Mouse (Mus musculus): Measurements from ENCODE around the gene Pde8b. TPM values are rescaled to one million over a fixed set of nuclear protein-coding genes. Genes with fewer than 3 reads are reported as not detected.

Pde8b gene
- polyA plus RNA-seq, 1 experiment from 2014 or later: 1.4 TPM

DNA sequence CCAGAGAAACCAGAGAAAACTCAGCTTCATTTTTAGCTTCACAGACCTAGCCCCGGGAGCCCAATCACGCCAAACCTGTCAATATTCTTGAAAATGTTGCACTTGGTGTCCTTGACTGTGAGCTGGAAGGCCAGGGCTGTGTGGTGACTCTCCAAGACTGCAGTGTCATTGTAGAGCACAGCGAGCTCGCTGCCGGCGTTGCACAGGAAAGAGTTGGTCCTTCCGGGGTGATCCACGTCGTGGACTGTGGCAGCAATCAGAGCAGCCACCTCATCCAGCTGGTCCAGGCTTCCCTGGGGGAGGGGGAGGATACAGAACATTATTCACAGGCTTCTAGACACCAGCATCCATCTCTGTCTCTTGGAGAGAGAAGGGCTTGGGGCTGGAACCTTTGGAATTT is 216.0 kb downstream of the Pde8b start:
- Histone ChIP-seq H3K9ac (replicated peaks; ENCODE audit: low read length) (no peak overlapping the region), H3K4me1 (ENCODE audit: control insufficient read depth, insufficient read depth, low read length) (no peaks in the 10 kb centered on the region), H3K27ac (replicated peaks; ENCODE audit: low read depth, low read length) (no peak overlapping the region), H3K27me3 (ENCODE audit: control insufficient read depth, insufficient read depth, low read length) (no peaks in the 10 kb centered on the region), H3K4me2 (ENCODE audit: low read depth, low read length) (no peak overlapping the region), H3K4me3 (ENCODE audit: low read depth, low read length) (no peak overlapping the region), H3K36me3 (replicated peaks; ENCODE audit: control insufficient read depth, insufficient read depth, low read depth, low read length) (no peaks in the 10 kb centered on the region), H3K9me3 (replicated peaks; ENCODE audit: control insufficient read depth, low read length) (no peaks in the 10 kb centered on the region)
- 83% methylated on average over 9 of the region's 9 CpGs for WGBS
- ATAC-seq (replicated peaks; ENCODE audit: insufficient number of reproducible peaks, low FRiP score, low TSS enrichment, low read depth) (no peak), DNase-seq (ENCODE audit: low spot score) (no peak)

DNA sequence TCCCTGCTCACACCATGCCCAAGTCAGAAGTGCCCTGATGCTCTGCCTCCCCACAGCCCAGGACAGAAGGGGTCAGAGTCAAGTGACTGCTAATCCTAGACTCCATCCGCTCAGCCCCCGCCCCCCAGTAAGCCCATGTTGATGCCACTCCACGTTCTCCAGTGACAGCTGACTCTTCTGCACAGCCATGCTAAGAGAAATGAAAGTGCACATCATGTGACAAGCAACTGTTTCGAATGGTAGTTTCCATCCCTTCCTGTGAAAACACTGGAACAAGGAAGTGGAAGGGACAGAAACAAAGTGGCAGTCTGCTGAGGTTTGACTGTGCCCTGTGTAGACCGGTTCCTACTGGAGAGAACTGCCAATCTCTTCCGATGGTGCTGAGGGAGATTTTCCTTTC is 217.2 kb downstream of the Pde8b start:
- Histone ChIP-seq H3K36me3 (replicated peaks; ENCODE audit: control insufficient read depth, insufficient read depth, low read depth, low read length) (no peaks in the 10 kb centered on the region), H3K27me3 (ENCODE audit: control insufficient read depth, insufficient read depth, low read length) (no peaks in the 10 kb centered on the region), H3K4me1 (ENCODE audit: control insufficient read depth, insufficient read depth, low read length) (no peaks in the 10 kb centered on the region), H3K4me2 (ENCODE audit: low read depth, low read length) (no peak overlapping the region), H3K4me3 (ENCODE audit: low read depth, low read length) (no peak overlapping the region), H3K9ac (replicated peaks; ENCODE audit: low read length) (no peak overlapping the region), H3K9me3 (replicated peaks; ENCODE audit: control insufficient read depth, low read length) (no peaks in the 10 kb centered on the region), H3K27ac (replicated peaks; ENCODE audit: low read depth, low read length) (no peak overlapping the region)
- WGBS: 83% methylated on average over 6 of the region's 6 CpGs
- ATAC-seq (replicated peaks; ENCODE audit: insufficient number of reproducible peaks, low FRiP score, low TSS enrichment, low read depth) (no peak), DNase-seq (ENCODE audit: low spot score) (no peak)

DNA sequence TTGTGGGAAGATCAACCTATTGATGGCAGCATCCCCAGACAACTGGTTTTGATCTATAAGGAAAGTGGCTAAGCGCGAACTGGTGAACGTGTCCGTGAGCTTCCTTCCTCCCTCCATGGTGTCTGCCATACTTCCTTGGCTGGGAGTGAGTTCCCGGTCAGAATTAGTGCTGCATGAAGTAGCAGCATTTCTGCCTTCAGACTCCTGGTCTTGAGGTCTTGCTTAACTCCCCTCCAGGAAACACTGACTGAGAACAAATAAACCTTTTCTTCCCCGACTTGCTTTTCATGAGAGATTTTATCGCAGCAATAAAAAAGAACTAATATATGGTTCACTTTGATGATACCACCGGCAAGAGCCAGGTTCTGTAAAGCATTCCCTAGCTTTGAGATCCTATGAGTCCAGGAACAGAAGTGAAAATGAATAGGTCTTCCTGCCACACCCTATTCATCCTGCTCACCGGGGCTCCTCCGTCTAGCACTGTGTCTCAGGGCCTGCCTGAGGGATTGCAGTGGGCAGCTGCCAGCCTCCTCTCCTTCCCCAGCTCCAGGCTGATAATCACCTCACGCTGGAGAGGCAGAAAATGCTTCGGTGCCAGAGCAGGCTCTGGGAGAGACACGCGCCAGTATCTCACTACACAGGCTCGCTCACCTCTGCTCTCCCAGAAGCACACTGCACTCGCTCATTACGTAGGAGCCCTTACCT is 217.9 kb downstream of the Pde8b start:
- Histone ChIP-seq H3K9ac (replicated peaks; ENCODE audit: low read length) (no peak overlapping the region), H3K4me3 (ENCODE audit: low read depth, low read length) (no peak overlapping the region), H3K4me2 (ENCODE audit: low read depth, low read length) (no peak overlapping the region), H3K36me3 (replicated peaks; ENCODE audit: control insufficient read depth, insufficient read depth, low read depth, low read length) (no peaks in the 10 kb centered on the region), H3K4me1 (ENCODE audit: control insufficient read depth, insufficient read depth, low read length) (no peaks in the 10 kb centered on the region), H3K9me3 (replicated peaks; ENCODE audit: control insufficient read depth, low read length) (no peaks in the 10 kb centered on the region), H3K27me3 (ENCODE audit: control insufficient read depth, insufficient read depth, low read length) (no peaks in the 10 kb centered on the region), H3K27ac (replicated peaks; ENCODE audit: low read depth, low read length) (no peak overlapping the region)
- 79% methylated on average over 17 of the region's 17 CpGs for WGBS
- no peak for DNase-seq (ENCODE audit: low spot score)
- no peak for ATAC-seq (replicated peaks; ENCODE audit: insufficient number of reproducible peaks, low FRiP score, low TSS enrichment, low read depth)

DNA sequence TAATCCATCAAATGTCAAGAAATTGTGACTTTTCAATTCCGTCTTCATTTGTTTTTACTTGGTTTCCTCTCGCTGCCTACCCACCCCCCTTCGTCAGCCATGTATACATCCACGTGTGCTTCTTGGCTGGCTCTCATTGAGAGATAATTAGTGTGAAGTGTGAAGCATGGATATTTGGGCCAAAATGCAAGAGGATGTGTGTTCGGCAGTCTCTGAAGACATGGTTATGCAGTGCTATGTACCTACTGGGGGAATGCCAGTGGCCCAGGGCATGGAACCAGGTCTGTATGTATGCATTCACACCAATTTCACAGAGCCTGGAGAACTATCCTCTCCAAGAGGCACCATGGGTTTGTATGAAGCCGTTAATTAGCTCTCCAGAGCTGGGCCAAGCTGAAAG is 219.3 kb downstream of the Pde8b start:
- H3K9me3 ChIP-seq (replicated peaks; ENCODE audit: control insufficient read depth, low read length): no peaks in the 10 kb centered on the region
- ATAC-seq (replicated peaks; ENCODE audit: insufficient number of reproducible peaks, low FRiP score, low TSS enrichment, low read depth) (no peak), DNase-seq (ENCODE audit: low spot score) (no peak)
- WGBS: 87% methylated on average over 6 of the region's 6 CpGs
- no peak overlapping the region for H3K4me3 ChIP-seq (ENCODE audit: low read depth, low read length)
- H3K27me3 ChIP-seq (ENCODE audit: control insufficient read depth, insufficient read depth, low read length): no peaks in the 10 kb centered on the region
- no peaks in the 10 kb centered on the region for H3K4me1 ChIP-seq (ENCODE audit: control insufficient read depth, insufficient read depth, low read length)
- no peak overlapping the region for H3K27ac ChIP-seq (replicated peaks; ENCODE audit: low read depth, low read length)
- no peak overlapping the region for H3K9ac ChIP-seq (replicated peaks; ENCODE audit: low read length)
- no peak overlapping the region for H3K4me2 ChIP-seq (ENCODE audit: low read depth, low read length)
- no peaks in the 10 kb centered on the region for H3K36me3 ChIP-seq (replicated peaks; ENCODE audit: control insufficient read depth, insufficient read depth, low read depth, low read length)

DNA sequence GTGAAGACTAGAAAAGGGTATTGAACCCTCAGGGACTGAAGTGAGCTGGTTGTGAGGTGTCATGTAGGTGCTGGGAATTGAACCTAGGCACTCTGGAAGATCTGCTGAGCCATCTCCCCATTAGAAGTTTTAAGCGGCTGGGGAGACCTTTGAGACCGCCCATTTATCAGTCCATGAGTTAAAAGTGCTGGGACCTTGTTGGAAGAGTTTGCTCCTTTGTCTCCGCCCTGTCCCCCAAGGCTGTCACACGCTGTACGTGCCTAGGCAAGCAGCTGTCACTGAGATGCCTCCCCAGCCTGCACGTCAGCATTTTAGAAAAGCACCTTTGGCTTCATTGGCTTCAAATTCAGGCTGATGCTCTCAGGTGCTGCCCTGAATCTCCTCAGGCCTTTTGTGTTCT is 229.9 kb downstream of the Pde8b start:
- Histone ChIP-seq H3K4me1 (ENCODE audit: control insufficient read depth, insufficient read depth, low read length) (no peaks in the 10 kb centered on the region), H3K27ac (replicated peaks; ENCODE audit: low read depth, low read length) (no peak overlapping the region), H3K4me2 (ENCODE audit: low read depth, low read length) (no peak overlapping the region), H3K4me3 (ENCODE audit: low read depth, low read length) (no peak overlapping the region), H3K9me3 (replicated peaks; ENCODE audit: control insufficient read depth, low read length) (no peaks in the 10 kb centered on the region), H3K9ac (replicated peaks; ENCODE audit: low read length) (no peak overlapping the region), H3K27me3 (ENCODE audit: control insufficient read depth, insufficient read depth, low read length) (no peaks in the 10 kb centered on the region), H3K36me3 (replicated peaks; ENCODE audit: control insufficient read depth, insufficient read depth, low read depth, low read length) (no peaks in the 10 kb centered on the region)
- DNase-seq (ENCODE audit: low spot score) (peak; percentile 10), ATAC-seq (replicated peaks; ENCODE audit: insufficient number of reproducible peaks, low FRiP score, low TSS enrichment, low read depth) (no peak)
- WGBS: 78% methylated on average over 6 of the region's 6 CpGs

DNA sequence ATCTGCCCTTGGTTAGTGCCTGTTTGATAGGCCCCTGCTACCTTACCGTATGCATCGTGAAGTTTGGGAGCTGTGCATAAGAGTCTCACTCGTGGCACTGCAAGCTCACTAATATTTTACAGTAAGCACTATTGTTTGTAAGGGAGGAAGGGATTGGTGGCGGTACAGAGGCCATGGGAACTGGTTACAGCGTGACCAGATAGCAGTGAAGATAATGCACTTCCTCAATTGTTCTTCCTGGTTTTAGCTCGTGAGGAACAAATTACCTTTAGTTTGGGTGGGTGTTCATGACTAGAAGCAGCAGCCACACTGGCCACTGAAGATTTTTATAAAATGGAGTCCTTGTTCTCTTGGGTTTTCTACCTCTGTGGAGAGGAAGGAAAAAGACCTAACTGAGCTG is 230.8 kb downstream of the Pde8b start:
- Histone ChIP-seq H3K4me3 (ENCODE audit: low read depth, low read length) (no peak overlapping the region), H3K9ac (replicated peaks; ENCODE audit: low read length) (no peak overlapping the region), H3K36me3 (replicated peaks; ENCODE audit: control insufficient read depth, insufficient read depth, low read depth, low read length) (no peaks in the 10 kb centered on the region), H3K4me2 (ENCODE audit: low read depth, low read length) (no peak overlapping the region), H3K27me3 (ENCODE audit: control insufficient read depth, insufficient read depth, low read length) (no peaks in the 10 kb centered on the region), H3K4me1 (ENCODE audit: control insufficient read depth, insufficient read depth, low read length) (no peaks in the 10 kb centered on the region), H3K27ac (replicated peaks; ENCODE audit: low read depth, low read length) (no peak overlapping the region), H3K9me3 (replicated peaks; ENCODE audit: control insufficient read depth, low read length) (no peaks in the 10 kb centered on the region)
- no peak for ATAC-seq (replicated peaks; ENCODE audit: insufficient number of reproducible peaks, low FRiP score, low TSS enrichment, low read depth)
- 80% methylated on average over 6 of the region's 6 CpGs for WGBS
- DNase-seq (ENCODE audit: low spot score): no peak

DNA sequence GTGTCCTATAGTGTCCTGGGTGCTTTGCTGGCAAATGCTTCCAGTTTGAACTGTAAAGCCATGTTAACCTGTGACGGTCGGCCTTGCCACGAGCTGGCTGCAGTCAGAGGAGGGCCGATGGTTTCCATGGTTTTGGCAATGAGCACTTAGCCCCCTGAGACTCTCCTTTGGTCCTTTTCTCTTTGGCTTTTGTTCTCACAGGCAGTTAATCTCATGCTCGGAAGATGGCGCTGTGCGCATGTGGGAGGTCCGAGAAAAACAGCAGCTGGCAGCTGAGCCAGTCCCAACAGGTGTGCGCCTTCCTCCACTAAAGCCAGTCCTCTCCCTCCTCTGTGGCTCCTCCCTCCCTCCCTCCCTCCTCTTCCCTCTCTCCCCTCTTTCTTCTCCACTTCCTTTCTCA is 232.2 kb downstream of the Pde8b start:
- H3K27me3 ChIP-seq (ENCODE audit: control insufficient read depth, insufficient read depth, low read length): no peaks in the 10 kb centered on the region
- WGBS: 3% methylated on average over 9 of the region's 9 CpGs
- no peak overlapping the region for H3K9ac ChIP-seq (replicated peaks; ENCODE audit: low read length)
- H3K9me3 ChIP-seq (replicated peaks; ENCODE audit: control insufficient read depth, low read length): no peaks in the 10 kb centered on the region
- H3K4me3 ChIP-seq (ENCODE audit: low read depth, low read length): no peak overlapping the region
- no peak overlapping the region for H3K27ac ChIP-seq (replicated peaks; ENCODE audit: low read depth, low read length)
- no peaks in the 10 kb centered on the region for H3K4me1 ChIP-seq (ENCODE audit: control insufficient read depth, insufficient read depth, low read length)
- DNase-seq (ENCODE audit: low spot score) (peak; percentile 82), ATAC-seq (replicated peaks; ENCODE audit: insufficient number of reproducible peaks, low FRiP score, low TSS enrichment, low read depth) (peak; percentile 60)
- H3K36me3 ChIP-seq (replicated peaks; ENCODE audit: control insufficient read depth, insufficient read depth, low read depth, low read length): no peaks in the 10 kb centered on the region
- H3K4me2 ChIP-seq (ENCODE audit: low read depth, low read length): no peak overlapping the region

DNA sequence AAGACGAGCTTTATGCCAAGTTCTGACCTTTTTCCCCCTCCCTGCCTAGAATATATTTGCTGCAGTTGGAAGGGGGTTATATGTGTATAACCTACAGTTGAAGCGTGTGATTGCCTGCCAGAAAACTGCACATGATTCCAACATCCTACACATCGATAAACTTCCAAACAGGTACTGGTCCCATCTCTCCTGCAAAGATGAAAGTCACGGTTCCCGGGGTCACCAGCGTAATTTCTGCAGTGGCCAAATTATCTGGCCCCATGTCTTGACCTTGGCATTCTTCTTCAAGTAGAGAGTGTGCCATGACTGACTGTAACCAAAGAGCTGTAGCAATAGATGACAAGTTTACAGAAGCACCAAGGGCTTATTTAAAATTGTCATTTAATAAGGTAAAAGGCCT is 232.9 kb downstream of the Pde8b start:
- Histone ChIP-seq H3K9ac (replicated peaks; ENCODE audit: low read length) (no peak overlapping the region), H3K4me1 (ENCODE audit: control insufficient read depth, insufficient read depth, low read length) (no peaks in the 10 kb centered on the region), H3K9me3 (replicated peaks; ENCODE audit: control insufficient read depth, low read length) (no peaks in the 10 kb centered on the region), H3K36me3 (replicated peaks; ENCODE audit: control insufficient read depth, insufficient read depth, low read depth, low read length) (no peaks in the 10 kb centered on the region), H3K27me3 (ENCODE audit: control insufficient read depth, insufficient read depth, low read length) (no peaks in the 10 kb centered on the region), H3K4me3 (ENCODE audit: low read depth, low read length) (no peak overlapping the region), H3K4me2 (ENCODE audit: low read depth, low read length) (no peak overlapping the region), H3K27ac (replicated peaks; ENCODE audit: low read depth, low read length) (no peak overlapping the region)
- WGBS: 83% methylated on average over 6 of the region's 6 CpGs
- ATAC-seq (replicated peaks; ENCODE audit: insufficient number of reproducible peaks, low FRiP score, low TSS enrichment, low read depth) (no peak), DNase-seq (ENCODE audit: low spot score) (no peak)

Measured in embryonic facial prominence, embryonic 11.5 days (tissue).